Mouse (Mus musculus): ENCODE results near the gene Haspin. TPM values are rescaled to one million over a fixed set of nuclear protein-coding genes. Genes with fewer than 3 reads are reported as not detected.

Gene Haspin
- not detected for total RNA-seq (2022)

- peak; percentile 80 to 83 for DNase-seq (ENCODE audit: low spot score in 2 of 2)
These were observed at the start of gene Haspin for GRCm38 (mm10) chr11:73137591-73138501. Haspin (minus strand) TSS chr11:73138294.

DNA sequence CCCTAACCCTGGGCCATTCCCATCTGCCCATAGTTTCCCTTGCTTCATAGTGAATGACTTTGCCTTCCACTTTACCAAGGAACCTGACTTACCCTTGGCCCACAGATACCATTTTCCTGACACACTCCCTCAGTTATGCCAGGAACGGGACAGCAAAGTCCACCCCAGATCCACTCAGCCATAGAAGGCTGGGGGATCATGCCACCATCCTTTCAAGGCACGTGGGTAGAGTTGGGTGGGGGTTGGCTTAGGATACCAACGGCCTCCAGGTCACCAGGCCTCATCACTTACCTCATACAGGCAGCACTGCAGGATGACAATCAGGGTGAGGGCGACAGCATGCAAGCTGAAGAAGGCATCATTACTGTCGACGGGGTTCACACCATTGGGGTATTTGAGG is 49.1 kb upstream of the Haspin start:
- no peak for DNase-seq (ENCODE audit: low spot score in 2 of 2)

GRCm38 (mm10) chr11:73185872-73186615 is 48.0 kb upstream of the Haspin start:
- DNase-seq (ENCODE audit: low spot score in 2 of 2) = no peak

DNA sequence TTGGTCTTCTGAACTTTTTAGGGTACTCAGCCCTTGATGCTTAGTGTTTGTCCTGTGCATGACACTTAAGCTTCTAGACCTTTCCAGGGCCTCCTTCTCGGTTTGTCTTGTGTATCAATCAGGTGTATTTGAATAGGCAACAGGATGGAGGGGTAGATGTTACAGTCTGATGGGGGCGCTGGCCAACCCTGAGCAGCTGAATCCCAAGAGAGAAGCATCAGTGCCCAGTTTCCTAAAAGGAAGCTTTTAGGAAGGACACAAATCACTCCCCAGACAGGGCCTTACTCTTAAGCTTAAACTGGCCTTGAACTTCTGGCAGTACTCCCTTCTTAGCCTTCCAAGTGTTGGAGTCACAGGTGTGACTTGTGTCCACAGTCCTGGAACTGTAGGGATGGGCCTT is 39.8 kb upstream of the Haspin start:
- no peak for DNase-seq (ENCODE audit: low spot score in 2 of 2)

GRCm38 (mm10) chr11:73177509-73177875 is 39.4 kb upstream of the Haspin start:
- peak; percentile 67 to 73 for DNase-seq (ENCODE audit: low spot score in 2 of 2)

DNA sequence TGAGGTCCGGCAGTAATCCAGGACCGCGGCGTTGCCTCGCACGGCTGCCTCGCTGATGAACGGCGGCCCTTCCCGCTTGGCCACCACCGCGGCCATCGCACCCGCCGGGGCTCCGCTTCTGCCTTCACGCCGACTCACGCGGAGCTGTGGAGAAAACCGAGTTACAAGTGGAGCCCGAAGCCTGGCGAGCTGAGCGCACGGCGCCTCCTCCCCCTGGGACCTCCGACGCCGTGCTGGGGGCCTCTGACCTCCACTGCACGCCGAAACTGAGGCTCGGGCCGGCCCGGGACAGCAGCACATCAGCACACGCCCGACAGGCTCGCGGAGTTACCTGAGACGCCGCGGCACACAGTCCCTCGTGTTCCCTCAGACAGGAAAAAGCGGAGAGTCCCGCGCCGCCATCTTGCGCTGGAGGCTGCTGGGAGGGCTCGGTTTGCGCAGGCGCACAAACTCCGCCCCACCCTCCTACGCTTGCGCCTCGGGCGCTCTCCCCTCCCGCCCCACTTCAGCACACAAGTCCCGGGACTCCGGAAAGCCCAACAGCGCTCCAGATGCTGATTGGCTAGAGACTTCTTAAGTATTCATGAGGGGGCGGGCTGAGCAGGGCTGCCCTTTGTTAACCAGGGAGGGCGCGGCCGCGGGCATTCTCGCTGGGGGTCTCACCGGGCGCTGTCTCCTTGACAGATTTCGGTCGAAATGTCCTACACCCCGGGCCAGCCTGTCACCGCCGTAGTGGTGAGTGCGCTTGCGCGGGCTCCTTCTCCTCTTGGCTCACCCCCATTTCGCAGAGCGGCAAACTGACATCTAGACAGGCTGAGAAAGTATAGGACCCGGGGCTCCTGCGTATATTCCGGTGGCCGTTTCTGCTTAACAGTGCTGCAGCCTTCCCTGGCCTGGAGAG is 38.8 kb upstream of the Haspin start, which contains the start of the genes Emc6 and Tax1bp3:
Emc6 (minus strand) TSS at position 430 of the 901 bp plus-strand sequence.
Tax1bp3 (plus strand) TSS at position 476 of the 901 bp plus-strand sequence.
- peak; percentile 91 to 95 for DNase-seq (ENCODE audit: low spot score in 2 of 2)

- no peak for DNase-seq (ENCODE audit: low spot score in 2 of 2)
These were observed 38.1 kb upstream of the Haspin start for GRCm38 (mm10) chr11:73176186-73176585.

DNA sequence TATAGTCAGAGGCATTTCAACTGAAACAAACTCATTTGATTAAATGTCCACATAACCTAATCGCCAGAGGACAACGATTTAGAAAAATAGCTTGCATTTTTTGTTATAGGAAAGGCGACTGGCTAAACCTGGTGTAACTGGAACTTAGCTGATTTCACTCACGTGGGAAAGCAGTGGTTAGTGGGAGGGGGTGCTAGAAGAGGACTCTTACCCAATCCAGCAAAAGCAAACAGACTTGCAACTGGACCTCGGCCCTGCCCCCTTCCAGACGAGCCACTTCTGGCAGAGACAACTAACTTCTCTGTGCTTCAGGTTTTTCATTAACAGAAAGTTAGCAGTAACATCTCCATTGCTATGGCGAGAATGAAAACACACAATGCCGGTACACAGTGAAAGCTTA is 37.5 kb upstream of the Haspin start:
- DNase-seq (ENCODE audit: low spot score in 2 of 2) = no peak

DNA sequence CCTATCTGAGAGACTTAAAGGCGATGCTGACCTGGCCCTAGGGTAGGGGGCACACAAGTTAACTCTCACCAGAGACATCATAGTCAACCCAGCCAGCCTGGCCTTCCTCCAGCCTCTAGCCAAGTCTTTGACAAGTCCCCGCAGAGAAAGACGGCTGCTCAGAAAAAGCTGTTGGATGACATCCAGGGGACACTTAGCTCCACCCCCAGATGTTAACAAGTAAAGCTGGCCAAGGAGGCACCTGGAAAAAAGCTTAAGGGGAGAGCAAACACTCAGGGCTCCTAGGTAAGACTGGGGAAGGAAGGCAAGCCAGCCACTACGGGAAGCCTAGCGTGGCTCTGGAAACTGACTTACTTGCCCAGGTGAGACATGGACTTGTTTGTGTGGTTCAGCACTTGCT is 34.1 kb upstream of the Haspin start:
- DNase-seq (ENCODE audit: low spot score in 2 of 2) = peak; percentile 17 to 23

GRCm38 (mm10) chr11:73169231-73169630 is 31.1 kb upstream of the Haspin start:
- DNase-seq (ENCODE audit: low spot score in 2 of 2) = peak in 1 of 2 experiments; percentile 21

- no peak for DNase-seq (ENCODE audit: low spot score in 2 of 2)
These were observed 30.5 kb upstream of the Haspin start for GRCm38 (mm10) chr11:73168576-73168975.

GRCm38 (mm10) chr11:73168071-73168470 is 30.0 kb upstream of the Haspin start:
- no peak for DNase-seq (ENCODE audit: low spot score in 2 of 2)

GRCm38 (mm10) chr11:73162284-73162683 is 24.2 kb upstream of the Haspin start:
- no peak for DNase-seq (ENCODE audit: low spot score in 2 of 2)

DNA sequence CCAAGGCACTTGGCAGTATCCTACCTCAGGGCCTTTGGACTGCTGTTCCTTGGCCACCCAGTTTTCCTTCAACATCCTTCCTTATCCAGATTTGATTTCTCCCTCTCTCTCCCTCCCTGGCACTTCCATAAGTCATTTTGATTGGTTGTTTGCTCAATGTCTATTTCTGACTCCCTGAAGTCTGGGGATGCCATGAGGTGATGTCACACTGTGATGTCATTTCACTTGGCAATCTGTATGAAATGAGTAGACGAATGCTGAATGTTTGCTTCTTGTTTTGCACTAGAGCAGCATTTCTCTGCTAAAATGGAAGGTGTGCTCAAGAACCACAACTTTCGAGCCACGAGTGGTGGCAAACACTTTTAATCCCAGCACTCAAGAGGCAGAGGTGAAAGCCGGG is 23.5 kb upstream of the Haspin start:
- no peak for DNase-seq (ENCODE audit: low spot score in 2 of 2)

DNA sequence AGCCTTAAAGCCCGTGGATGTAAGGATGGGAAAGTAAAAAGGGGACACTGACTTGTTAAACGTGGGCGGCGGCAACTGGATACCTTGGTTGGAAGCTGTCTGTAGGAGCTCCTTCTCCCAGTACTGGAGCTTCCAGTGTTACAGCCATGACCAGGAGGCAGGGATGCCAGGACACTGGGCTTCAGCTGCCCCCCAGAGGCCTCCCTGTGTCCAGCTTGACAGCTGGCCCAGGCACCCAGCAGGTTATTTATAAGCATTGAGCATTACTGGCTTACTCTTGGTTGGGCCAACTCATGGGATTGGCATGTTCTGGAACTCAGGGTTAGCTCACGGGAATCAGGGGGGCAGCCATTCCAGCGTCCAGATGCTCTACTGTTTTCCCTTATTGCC is 22.7 kb upstream of the Haspin start:
- peak; percentile 73 to 83 for DNase-seq (ENCODE audit: low spot score in 2 of 2)

- DNase-seq (ENCODE audit: low spot score in 2 of 2) = peak; percentile 42 to 55
These were observed 22.1 kb upstream of the Haspin start, which contains the start of gene P2rx5 for GRCm38 (mm10) chr11:73159957-73160810. P2rx5 (plus strand) TSS chr11:73160421.

- DNase-seq (ENCODE audit: low spot score in 2 of 2) = no peak
These were observed 17.0 kb upstream of the Haspin start for GRCm38 (mm10) chr11:73155071-73155470.

- DNase-seq (ENCODE audit: low spot score in 2 of 2) = no peak
These were observed 10.1 kb upstream of the Haspin start for GRCm38 (mm10) chr11:73148209-73148608.

GRCm38 (mm10) chr11:73146975-73147365 is 8.9 kb upstream of the Haspin start:
- DNase-seq (ENCODE audit: low spot score in 2 of 2) = no peak
